Mouse (Mus musculus) limb, embryonic 11.5 days (tissue): ENCODE measurements around the gene Stxbp3. TPM values are rescaled to one million over a fixed set of nuclear protein-coding genes. Genes with fewer than 3 reads are reported as not detected.
A peak's percentile ranks its signal among the peaks of the same experiment; 100 is the strongest.

ENCODE experiments used
- ATAC-seq: fragments of 200-750 bp; cut with Nextera tagmentation; 2 replicates; pipeline ENCODE4 v1.8.0; 2017; ENCODE audit warnings: low read depth; ENCODE audit not compliant: insufficient number of reproducible peaks, low FRiP score, low TSS enrichment
- DNase-seq: peaks from one replicate; pipeline ENCODE4 v3.0.0-alpha.2; 2015; ENCODE audit warnings: low spot score
- H3K27ac ChIP-seq: fragments of 300-500 bp; sonication (generic); replicated peaks from 2 replicates; pipeline ENCODE4 v1.5.1; 2014; ENCODE audit warnings: low read depth, mild to moderate bottlenecking, low read length
- H3K27me3 ChIP-seq: fragments of 300-500 bp; sonication (generic); 2 replicates; pipeline ENCODE4 v1.6.1; 2014; ENCODE audit warnings: mild to moderate bottlenecking, low read length, mixed read lengths; ENCODE audit not compliant: control insufficient read depth, insufficient read depth
- H3K36me3 ChIP-seq: fragments of 300-500 bp; sonication (generic); 2 replicates; pipeline ENCODE4 v1.6.1; 2014; ENCODE audit warnings: mild to moderate bottlenecking, low read length, moderate library complexity, mixed read lengths; ENCODE audit not compliant: control insufficient read depth, insufficient read depth
- H3K4me1 ChIP-seq: fragments of 300-500 bp; sonication (generic); 2 replicates; pipeline ENCODE4 v1.6.1; 2014; ENCODE audit warnings: low read length, mixed read lengths; ENCODE audit not compliant: control insufficient read depth, insufficient read depth
- H3K4me2 ChIP-seq: fragments of 300-500 bp; sonication (generic); 2 replicates; pipeline ENCODE4 v1.6.1; 2014; ENCODE audit warnings: low read depth, mild to moderate bottlenecking, moderate library complexity; ENCODE audit not compliant: severe bottlenecking
- H3K4me3 ChIP-seq: fragments of 300-500 bp; sonication (generic); 2 replicates; pipeline ENCODE4 v1.5.1; 2014; ENCODE audit warnings: low read depth, low read length
- H3K9ac ChIP-seq: fragments of 300-500 bp; sonication (generic); 2 replicates; pipeline ENCODE4 v1.6.1; 2014; ENCODE audit warnings: mild to moderate bottlenecking, low read length
- H3K9me3 ChIP-seq: fragments of 300-500 bp; sonication (generic); 2 replicates; pipeline ENCODE4 v1.6.1; 2016; ENCODE audit warnings: low read length; ENCODE audit not compliant: control insufficient read depth
- WGBS: fragments of 180-500 bp; shearing (Covaris S2); extraction: QIAGEN DNeasy Blood & Tissue Kit; methylation state at CpG from one replicate; pipeline ENCODE4 v1.1.7; 2014; 5-methylcytosine and 5-hydroxymethylcytosine counted together
- polyA plus RNA-seq: library from polyadenylated mRNA; unstranded; fragments of >200 nt; fragmentation: Nextera tagmentation; extraction: Ambion mirVana; gene quantifications from 2 replicates; pipeline ENCODE4 v1.2.1, GENCODE M21; 2014

Stxbp3 gene
- polyA plus RNA-seq, 1 experiment from 2014 or later = 27.0 TPM

- Histone ChIP-seq H3K36me3 (no peaks in the 10 kb centered on the region), H3K4me3 (no peak overlapping the region), H3K9ac (no peak overlapping the region), H3K9me3 (no peaks in the 10 kb centered on the region), H3K27ac (no peak overlapping the region), H3K4me2 (no peak overlapping the region), H3K4me1 (no peaks in the 10 kb centered on the region), H3K27me3 (no peaks in the 10 kb centered on the region)
- 85% methylated on average over 3 of the region's 3 CpGs for WGBS
- DNase-seq (no peak), ATAC-seq (no peak)
These were observed 67.5 kb downstream of the Stxbp3 start for GRCm38 (mm10) chr3:108772811-108773210.

DNA sequence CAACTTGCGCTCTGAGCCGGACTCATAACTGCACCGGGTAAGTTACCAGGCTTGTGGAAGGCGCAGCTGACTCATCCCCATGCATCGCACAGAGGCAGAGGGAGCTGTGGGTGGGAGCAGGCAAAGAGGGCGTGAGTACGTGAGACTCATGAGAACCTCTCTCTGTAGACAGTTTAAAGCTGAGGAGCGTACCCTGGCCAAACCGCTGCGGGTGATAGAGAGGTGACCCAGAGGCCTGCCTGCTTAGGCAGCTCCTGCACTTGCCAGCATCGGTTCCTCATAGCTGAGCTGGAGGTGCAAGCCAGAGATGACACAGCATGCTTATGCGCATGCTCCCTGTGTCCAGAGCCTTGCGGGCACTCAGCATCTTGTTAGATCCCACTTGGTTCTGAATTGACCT is 68.1 kb downstream of the Stxbp3 start:
- WGBS = 85% methylated on average over 13 of the region's 13 CpGs
- no peaks in the 10 kb centered on the region for H3K36me3 ChIP-seq
- H3K27me3 ChIP-seq = no peaks in the 10 kb centered on the region
- H3K9ac ChIP-seq = no peak overlapping the region
- H3K9me3 ChIP-seq = no peaks in the 10 kb centered on the region
- DNase-seq (no peak), ATAC-seq (no peak)
- H3K27ac ChIP-seq = no peak overlapping the region
- H3K4me2 ChIP-seq = no peak overlapping the region
- no peak overlapping the region for H3K4me3 ChIP-seq
- no peaks in the 10 kb centered on the region for H3K4me1 ChIP-seq

DNA sequence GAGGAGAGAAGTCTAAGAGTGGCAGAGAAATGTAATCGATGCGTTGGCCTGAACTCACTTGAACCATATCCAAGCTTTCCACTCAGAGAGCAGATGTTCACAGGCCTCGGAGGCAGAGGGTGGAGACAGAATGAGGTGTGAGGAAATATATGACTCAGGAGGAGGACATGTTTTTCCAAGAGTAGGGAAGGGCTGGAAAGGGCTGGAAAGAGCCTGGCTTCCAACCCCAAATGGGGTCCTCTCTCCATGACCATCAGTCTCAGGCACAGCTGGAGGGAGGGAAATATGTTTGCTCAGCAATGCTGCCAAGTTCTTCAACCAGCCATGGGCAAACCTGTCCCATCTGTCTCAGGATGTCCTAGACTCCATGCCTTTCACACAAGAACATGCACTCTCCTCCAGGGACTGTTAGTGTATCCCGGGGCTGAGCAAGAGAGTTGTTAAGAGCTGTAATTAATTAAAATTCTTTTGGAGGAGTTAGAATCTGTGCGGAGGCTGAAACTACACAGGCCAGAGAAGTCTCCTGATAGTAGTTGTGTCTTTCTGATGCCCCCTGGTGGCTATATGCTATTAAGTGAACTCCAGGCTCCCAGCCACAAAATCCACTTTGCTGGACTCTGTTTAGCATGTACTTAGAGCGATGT is 69.5 kb downstream of the Stxbp3 start:
- H3K27ac ChIP-seq = peak overlapping the region; percentile 48

GRCm38 (mm10) chr3:108769547-108769946 is 70.8 kb downstream of the Stxbp3 start:
- Histone ChIP-seq H3K9ac (no peak overlapping the region), H3K4me2 (no peak overlapping the region), H3K36me3 (no peaks in the 10 kb centered on the region), H3K4me1 (no peaks in the 10 kb centered on the region), H3K4me3 (no peak overlapping the region), H3K9me3 (no peaks in the 10 kb centered on the region), H3K27ac (no peak overlapping the region), H3K27me3 (no peaks in the 10 kb centered on the region)
- 63% methylated on average over 6 of the region's 6 CpGs for WGBS
- no peak for DNase-seq
- no peak for ATAC-seq

More for the DNA sequence above, 69.5 kb downstream of the Stxbp3 start:
- Histone ChIP-seq H3K4me1 (no peaks in the 10 kb centered on the region), H3K9ac (no peak overlapping the region), H3K9me3 (no peaks in the 10 kb centered on the region), H3K4me2 (no peak overlapping the region), H3K27me3 (no peaks in the 10 kb centered on the region), H3K36me3 (no peaks in the 10 kb centered on the region), H3K4me3 (no peak overlapping the region)
- peak; percentile 74 for DNase-seq
- WGBS = 27% methylated on average over 6 of the region's 6 CpGs
- peak; percentile 75 for ATAC-seq

- H3K27me3 ChIP-seq = no peaks in the 10 kb centered on the region
- DNase-seq (no peak), ATAC-seq (no peak)
- WGBS = 78% methylated on average over 10 of the region's 10 CpGs
- H3K9me3 ChIP-seq = no peaks in the 10 kb centered on the region
- H3K4me3 ChIP-seq = no peak overlapping the region
- H3K9ac ChIP-seq = no peak overlapping the region
- H3K4me1 ChIP-seq = no peaks in the 10 kb centered on the region
- H3K4me2 ChIP-seq = no peak overlapping the region
- no peaks in the 10 kb centered on the region for H3K36me3 ChIP-seq
- no peak overlapping the region for H3K27ac ChIP-seq
These were observed 72.9 kb downstream of the Stxbp3 start for GRCm38 (mm10) chr3:108767416-108767815.

DNA sequence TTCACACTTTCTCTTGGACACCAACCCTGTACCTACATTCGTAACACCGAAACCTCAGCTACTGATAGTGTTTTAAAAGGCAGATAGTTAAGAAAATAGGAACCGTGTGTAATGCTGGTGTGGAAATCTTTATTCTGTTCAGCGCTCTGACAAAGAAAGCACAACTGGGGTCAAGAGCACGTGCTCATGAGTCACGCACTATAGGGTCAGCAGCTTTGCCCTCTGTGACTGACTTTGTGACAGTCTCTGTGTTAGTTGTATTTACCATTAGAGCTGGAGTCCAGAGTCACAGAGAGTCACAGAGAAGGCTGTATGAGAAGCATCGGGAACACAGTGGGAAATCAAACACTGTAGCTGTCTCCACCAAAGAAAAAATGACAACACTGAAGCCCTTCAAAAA is 73.4 kb downstream of the Stxbp3 start:
- Histone ChIP-seq H3K9me3 (no peaks in the 10 kb centered on the region), H3K4me3 (no peak overlapping the region), H3K4me2 (no peak overlapping the region), H3K4me1 (no peaks in the 10 kb centered on the region), H3K27ac (no peak overlapping the region), H3K36me3 (no peaks in the 10 kb centered on the region), H3K9ac (no peak overlapping the region), H3K27me3 (no peaks in the 10 kb centered on the region)
- WGBS = 89% methylated on average over 7 of the region's 7 CpGs
- DNase-seq = no peak
- ATAC-seq = no peak

- Histone ChIP-seq H3K4me3 (no peak overlapping the region), H3K27me3 (no peaks in the 10 kb centered on the region)
- 89% methylated on average over 7 of the region's 7 CpGs for WGBS
These were observed 74.8 kb downstream of the Stxbp3 start for GRCm38 (mm10) chr3:108765476-108765875.

DNA sequence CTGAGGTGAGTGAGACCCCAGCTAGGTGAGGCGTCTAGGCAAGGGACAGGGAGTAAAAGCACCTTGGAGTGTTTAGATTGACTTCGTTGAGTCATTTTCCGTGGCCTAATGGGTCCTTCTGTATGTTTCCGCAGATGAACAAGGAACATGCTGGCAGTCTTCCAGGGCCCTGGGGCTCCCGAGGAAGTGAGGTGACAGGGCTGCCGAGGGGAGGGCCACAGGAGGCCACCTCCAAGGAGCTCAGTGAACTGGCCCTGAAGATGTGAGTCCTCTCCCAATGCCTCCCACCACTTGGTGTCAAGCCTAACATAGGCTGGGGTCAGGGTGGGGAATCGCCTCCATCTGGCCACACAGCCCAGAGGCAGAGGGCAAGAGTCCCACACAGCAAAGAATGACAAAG is 75.3 kb downstream of the Stxbp3 start:
- Histone ChIP-seq H3K9me3 (no peaks in the 10 kb centered on the region), H3K4me2 (no peak overlapping the region), H3K36me3 (no peaks in the 10 kb centered on the region), H3K4me3 (no peak overlapping the region), H3K27me3 (no peaks in the 10 kb centered on the region), H3K9ac (no peak overlapping the region), H3K4me1 (no peaks in the 10 kb centered on the region), H3K27ac (no peak overlapping the region)
- 73% methylated on average over 7 of the region's 7 CpGs for WGBS
- no peak for ATAC-seq
- DNase-seq = no peak

More at GRCm38 (mm10) chr3:108765476-108765875, 74.8 kb downstream of the Stxbp3 start:
- Histone ChIP-seq H3K4me1 (no peaks in the 10 kb centered on the region), H3K27ac (no peak overlapping the region), H3K9me3 (no peaks in the 10 kb centered on the region), H3K36me3 (no peaks in the 10 kb centered on the region), H3K4me2 (no peak overlapping the region), H3K9ac (no peak overlapping the region)
- no peak for DNase-seq
- no peak for ATAC-seq

- no peaks in the 10 kb centered on the region for H3K27me3 ChIP-seq
- no peak for DNase-seq
These were observed 76.6 kb downstream of the Stxbp3 start for GRCm38 (mm10) chr3:108763691-108764090.

More at GRCm38 (mm10) chr3:108763691-108764090, 76.6 kb downstream of the Stxbp3 start:
- Histone ChIP-seq H3K9me3 (no peaks in the 10 kb centered on the region), H3K27ac (no peak overlapping the region), H3K9ac (no peak overlapping the region), H3K36me3 (no peaks in the 10 kb centered on the region), H3K4me2 (no peak overlapping the region), H3K4me3 (no peak overlapping the region), H3K4me1 (no peaks in the 10 kb centered on the region)
- no peak for ATAC-seq
- WGBS = 86% methylated on average over 2 of the region's 2 CpGs
